Mouse (Mus musculus) lung, postnatal 4 days (tissue): ENCODE results near the gene Ryr3.

Experiments
- DNase-seq, 2 experiments: peaks; one replicate each; pipeline ENCODE4 v3.0.0; 2021

The Ryr3 gene

GRCm38 (mm10) chr2:112617206-112617605 is 599.7 kb downstream of the Ryr3 start:
- no peak for DNase-seq

- no peak for DNase-seq
Measured at GRCm38 (mm10) chr2:112614375-112614774, 602.5 kb downstream of the Ryr3 start.

- no peak for DNase-seq
Measured at GRCm38 (mm10) chr2:112612628-112613027, 604.3 kb downstream of the Ryr3 start.

GRCm38 (mm10) chr2:112606536-112606935 is 610.4 kb downstream of the Ryr3 start:
- no peak for DNase-seq

- DNase-seq: no peak
Measured at GRCm38 (mm10) chr2:112602487-112602886, 614.4 kb downstream of the Ryr3 start.

GRCm38 (mm10) chr2:112600222-112600621 is 616.7 kb downstream of the Ryr3 start:
- DNase-seq: no peak

GRCm38 (mm10) chr2:112597064-112597463 is 619.8 kb downstream of the Ryr3 start:
- DNase-seq: no peak

GRCm38 (mm10) chr2:112596415-112596814 is 620.5 kb downstream of the Ryr3 start:
- no peak for DNase-seq

GRCm38 (mm10) chr2:112595807-112596206 is 621.1 kb downstream of the Ryr3 start:
- DNase-seq: no peak

- no peak for DNase-seq
Measured at GRCm38 (mm10) chr2:112593781-112594180, 623.1 kb downstream of the Ryr3 start.

GRCm38 (mm10) chr2:112593322-112593721 is 623.6 kb downstream of the Ryr3 start:
- DNase-seq: no peak

- peak in 1 of 2 experiments; percentile 24 for DNase-seq
Measured at GRCm38 (mm10) chr2:112591451-112591871, 625.4 kb downstream of the Ryr3 start.

GRCm38 (mm10) chr2:112590985-112591384 is 625.9 kb downstream of the Ryr3 start:
- no peak for DNase-seq
